Mouse (Mus musculus): ENCODE measurements around the gene Ttc21a.
"Not testable (repeated sequence)": the region's sequence is repeated elsewhere in the genome, so short reads cannot be mapped to it uniquely, and the experiment has no call there.

Ttc21a gene

GRCm38 (mm10) chr9:120000761-120001160, 63.4 kb downstream of the Ttc21a start:
- peak; percentile 44 to 60 for DNase-seq

GRCm38 (mm10) chr9:120001945-120002725, 64.7 kb downstream of the Ttc21a start:
- peak; percentile 93 to 95 for DNase-seq

GRCm38 (mm10) chr9:120002893-120003292, 65.5 kb downstream of the Ttc21a start:
- DNase-seq: no peak

- no peak for DNase-seq
These were observed 68.5 kb downstream of the Ttc21a start for GRCm38 (mm10) chr9:120005936-120006335.

- no peak for DNase-seq
These were observed 70.4 kb downstream of the Ttc21a start for GRCm38 (mm10) chr9:120007833-120008232.

GRCm38 (mm10) chr9:120009226-120009841, 71.9 kb downstream of the Ttc21a start:
- no peak for DNase-seq

GRCm38 (mm10) chr9:120009871-120010270, 72.5 kb downstream of the Ttc21a start:
- no peak for DNase-seq

GRCm38 (mm10) chr9:120010781-120011511, 73.5 kb downstream of the Ttc21a start:
- peak; percentile 98 to 99 for DNase-seq

- peak; percentile 71 to 74 for DNase-seq
These were observed 74.1 kb downstream of the Ttc21a start for GRCm38 (mm10) chr9:120011533-120011932.

GRCm38 (mm10) chr9:120012161-120012560, 74.8 kb downstream of the Ttc21a start:
- not testable (repeated sequence) for DNase-seq

GRCm38 (mm10) chr9:120012781-120013180, 75.4 kb downstream of the Ttc21a start:
- DNase-seq: no peak

GRCm38 (mm10) chr9:120013251-120013820, 75.9 kb downstream of the Ttc21a start:
- no peak for DNase-seq

GRCm38 (mm10) chr9:120014828-120015227, 77.4 kb downstream of the Ttc21a start:
- no peak for DNase-seq

- DNase-seq: no peak
These were observed 79.5 kb downstream of the Ttc21a start for GRCm38 (mm10) chr9:120016956-120017355.

Measured in kidney, adult 8-10 months (tissue).